Mouse (Mus musculus) heart, adult 18-20 months (tissue): ENCODE measurements at regions not wholly inside any gene's neighbourhood (a gene's known extent, or its start where the extent isn't known, plus 50 kb on each side); places are given as distances from the start of the nearest gene placed in this dataset.

Source experiments
- DNase-seq, 2 experiments: peaks; one replicate each; pipeline ENCODE4 v3.0.0; 2021 to 2022; ENCODE audit warnings: mixed read lengths in 1 of 2

DNA sequence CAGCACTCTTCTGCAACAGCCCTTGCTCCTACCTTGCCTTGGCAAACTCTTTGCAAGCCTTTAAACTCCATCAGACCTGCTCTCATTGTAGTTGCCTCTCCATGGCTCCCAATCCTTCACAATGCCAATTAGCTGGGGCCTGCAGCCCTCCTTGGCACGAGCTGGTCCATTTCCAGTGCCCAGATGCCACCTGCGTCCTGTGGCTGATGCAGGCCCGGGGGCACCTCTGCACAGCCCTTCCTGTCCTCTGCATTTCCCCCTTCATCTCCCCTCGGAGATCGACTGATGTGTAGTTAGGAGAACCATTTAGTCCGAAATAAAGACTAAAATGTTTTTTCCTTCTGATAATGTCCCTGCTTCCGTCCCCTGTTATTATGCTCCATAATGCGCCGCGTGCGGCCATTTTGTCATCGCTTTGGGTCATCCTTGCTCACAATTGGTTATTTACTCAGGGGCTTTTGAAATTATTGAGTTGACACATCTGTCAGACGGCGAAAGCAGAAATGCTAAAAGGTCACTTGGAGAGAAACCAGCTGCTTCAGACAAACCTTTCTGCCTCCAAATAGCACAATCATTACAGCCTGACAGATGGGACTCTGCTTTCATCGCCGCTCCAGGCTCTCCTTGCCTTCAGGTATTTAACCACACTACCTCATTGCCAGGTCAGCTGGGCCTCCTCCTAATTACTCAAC lies 250.0 kb upstream of the Fam92a start:
- DNase-seq, result no peak

GRCm38 (mm10) chr4:12418086-12418485 lies 246.3 kb upstream of the Fam92a start:
- peak; percentile 34 to 41 for DNase-seq

- no peak for DNase-seq
Observed at GRCm38 (mm10) chr4:12395344-12395743, 223.5 kb upstream of the Fam92a start.

DNA sequence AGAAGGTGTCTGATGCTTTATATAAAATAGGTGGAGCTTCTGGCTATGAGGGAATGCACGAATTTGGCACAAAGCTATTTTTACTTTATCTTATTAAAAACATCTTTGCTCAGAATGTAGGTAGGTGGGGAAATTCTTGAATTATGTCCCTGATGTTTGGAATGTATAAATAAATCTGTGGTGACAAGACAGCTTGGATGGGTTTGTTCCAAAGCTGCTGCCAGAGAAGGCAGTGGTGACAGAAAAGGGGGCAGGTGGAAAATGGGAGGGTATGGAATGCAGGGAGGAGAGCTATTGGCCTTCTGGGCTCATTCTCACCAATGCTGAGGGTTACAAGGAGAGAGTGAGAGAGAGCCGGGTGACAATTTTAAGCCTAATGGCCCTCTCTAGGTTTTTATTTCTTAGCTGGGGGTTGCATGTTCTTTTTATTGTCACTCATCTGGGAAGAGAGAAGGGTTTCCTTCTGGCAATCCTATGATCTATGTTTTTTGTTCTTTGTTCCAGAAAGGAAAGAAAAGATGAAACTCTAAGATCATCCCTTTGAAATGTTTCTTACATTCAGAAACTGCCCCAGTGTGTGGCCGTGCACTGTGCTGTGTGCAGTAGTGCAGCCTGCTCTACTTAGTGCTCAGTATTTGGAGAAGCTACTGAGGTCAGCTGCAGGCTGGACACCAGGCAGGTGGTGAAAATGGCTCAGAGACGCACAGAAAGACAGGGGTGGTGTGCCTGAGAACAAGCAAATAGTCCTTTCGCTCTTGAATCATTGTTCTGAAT lies 205.2 kb upstream of the Fam92a start:
- no peak for DNase-seq

DNA sequence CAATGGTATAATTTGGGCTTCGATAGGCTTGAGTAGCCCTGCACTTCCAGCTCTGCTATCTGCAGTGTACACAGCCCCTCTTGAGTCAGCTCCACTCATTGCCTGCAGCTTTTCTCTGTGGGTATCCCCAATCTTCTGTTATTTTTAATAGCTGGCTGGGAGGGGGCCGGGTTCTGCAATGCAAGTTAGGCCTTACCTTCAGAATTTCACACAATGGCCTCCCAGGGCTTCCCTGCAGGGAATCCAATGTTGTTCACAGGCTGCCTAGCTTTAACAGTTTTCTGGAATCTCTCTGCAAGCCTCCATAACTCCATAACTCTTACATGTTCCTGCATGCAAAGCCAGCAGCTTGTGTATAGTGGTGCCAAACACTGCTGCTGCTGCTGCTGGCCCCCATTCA lies 197.7 kb upstream of the Fam92a start:
- no peak for DNase-seq

GRCm38 (mm10) chr4:12356992-12357634 lies 185.3 kb upstream of the Fam92a start:
- no peak for DNase-seq

- no peak for DNase-seq
Observed at GRCm38 (mm10) chr4:12353337-12353856, 181.6 kb upstream of the Fam92a start.

GRCm38 (mm10) chr4:12339236-12339635 lies 167.4 kb upstream of the Fam92a start:
- DNase-seq, result no peak

DNA sequence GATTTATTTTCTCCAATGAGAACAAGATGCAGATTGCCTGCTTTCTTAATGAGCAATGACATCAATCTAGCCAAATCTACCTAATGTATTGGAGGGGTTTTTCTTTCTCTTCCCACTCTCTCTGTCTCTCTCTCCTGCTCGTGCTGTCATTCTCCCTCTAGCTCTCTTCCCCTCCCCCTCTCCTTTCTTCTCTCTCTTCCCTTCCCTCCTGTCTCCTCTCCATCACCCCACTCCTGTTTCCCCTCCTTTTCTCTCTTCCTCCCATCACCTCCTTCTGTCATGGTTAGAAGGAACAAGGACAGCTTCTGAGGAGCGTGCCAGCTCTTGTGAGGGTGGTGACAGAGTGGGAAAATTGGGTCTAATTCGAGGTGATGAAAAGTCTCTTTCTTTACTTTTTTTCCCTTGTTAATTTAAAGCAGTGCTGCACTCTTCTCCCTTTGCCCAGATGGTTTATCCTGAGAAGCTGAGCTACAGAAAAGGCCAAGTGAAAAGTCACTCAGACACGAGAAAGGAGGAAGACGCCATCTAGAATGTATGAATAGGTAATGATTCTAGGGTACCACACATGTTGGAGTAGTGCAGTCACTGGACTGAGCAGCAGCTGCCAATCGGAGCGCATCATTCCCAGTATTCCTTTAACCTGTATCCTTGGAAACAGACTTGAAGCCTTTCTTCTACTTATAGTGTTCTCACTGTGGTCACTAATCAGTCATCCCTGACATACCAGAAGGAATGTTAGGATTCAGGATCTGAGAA lies 163.2 kb upstream of the Fam92a start:
- DNase-seq, result no peak

DNA sequence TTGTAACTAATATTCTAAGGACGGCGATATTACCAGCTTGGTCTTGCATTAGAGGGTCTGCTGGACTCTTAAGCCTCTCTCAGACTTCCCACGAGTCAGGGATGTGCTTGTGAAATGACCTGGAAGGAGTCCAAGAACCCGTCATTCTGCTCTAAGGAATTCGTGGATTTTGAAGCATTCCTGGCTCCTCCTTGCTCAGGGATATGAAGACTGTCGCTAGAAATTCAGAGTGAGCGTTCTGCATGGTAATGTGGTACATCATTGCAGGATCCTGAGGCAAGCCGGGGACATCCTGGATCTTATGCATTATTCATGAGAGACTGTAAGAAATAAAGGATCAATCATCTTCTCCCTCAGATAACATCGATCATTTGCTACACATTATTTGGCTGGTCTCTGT lies 162.6 kb upstream of the Fam92a start:
- peak in 1 of 2 experiments; percentile 5 for DNase-seq

DNA sequence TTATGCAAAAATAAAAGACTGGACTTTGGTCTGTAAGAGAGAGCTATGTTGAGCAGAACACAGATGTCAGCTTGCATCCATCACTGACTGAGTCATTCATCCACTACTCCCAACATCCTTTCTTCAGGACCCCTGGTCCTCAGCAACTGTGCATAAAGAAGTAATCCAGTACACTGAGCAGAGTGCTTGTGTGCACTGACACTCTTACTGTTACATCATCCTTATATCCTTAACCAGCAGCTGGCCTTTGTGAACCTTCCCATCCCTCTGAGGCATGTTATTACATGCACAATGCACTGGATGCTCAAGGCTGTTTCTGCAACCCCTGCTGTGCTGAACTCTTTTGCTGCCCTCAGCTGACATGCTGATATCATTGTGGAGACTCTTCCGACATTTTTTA lies 144.2 kb upstream of the Fam92a start:
- no peak for DNase-seq

DNA sequence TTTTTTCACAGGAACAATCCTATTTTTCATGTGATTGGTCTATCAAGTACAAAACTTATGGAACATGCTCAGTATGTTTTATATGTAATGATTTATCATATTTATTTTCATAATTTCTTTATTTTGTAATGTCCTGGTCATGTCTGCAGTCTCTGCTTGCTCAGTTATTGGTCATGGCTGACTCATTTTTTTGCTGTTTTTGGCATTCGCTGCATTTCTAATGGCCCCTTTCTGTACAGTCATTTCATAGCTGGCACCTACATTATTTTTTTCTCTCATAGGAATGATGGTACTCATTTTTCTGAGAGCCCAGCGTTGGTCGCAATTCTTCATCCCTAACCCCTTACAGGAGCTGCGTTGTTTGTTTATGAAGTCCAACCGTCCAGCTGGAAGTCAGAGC lies 136.5 kb upstream of the Fam92a start:
- DNase-seq, result no peak

DNA sequence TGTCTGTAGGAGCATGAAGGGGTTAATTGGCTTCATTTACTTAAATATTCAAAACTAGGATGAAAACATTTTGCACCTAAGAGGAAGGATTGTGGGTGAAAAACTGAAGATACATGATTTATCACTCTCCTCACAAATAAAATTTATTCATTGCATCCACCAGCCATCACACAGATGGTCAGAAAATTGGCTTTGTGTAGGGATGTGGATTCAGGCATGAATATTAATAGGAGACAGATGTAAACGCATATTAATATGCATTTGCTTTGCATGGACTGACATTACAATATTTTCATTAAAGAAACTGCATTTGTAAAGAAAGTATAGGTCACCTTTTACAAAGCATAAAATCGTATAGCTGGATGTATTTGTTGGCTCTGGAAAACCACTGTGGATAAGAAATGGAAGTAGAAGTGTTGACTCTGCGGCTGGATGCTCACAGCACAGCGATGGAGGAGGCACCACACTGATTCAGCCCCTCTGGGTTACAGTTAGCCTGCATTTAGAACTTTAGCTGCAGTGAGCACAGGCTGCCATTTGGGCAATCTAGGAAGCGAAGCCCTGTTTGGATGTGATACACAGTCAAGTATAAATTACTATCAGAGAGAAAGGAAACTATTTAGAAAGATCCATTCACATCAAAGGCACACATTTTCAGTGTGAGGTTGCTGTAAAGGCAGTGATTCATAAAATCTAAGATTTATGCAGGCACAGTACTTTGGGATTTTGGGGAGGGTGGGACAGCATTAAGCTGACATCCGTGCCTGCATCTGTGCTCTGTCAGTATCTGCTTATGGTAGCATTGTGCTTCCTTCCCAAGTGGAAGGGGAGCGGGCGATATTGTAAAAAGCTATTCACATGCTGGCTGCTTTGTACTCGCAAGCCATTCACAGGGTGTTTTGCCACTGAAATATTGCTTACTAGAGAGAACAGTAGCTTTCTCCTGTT lies 135.1 kb upstream of the Fam92a start:
- DNase-seq, result no peak

GRCm38 (mm10) chr4:12287079-12287686 lies 115.4 kb upstream of the Fam92a start:
- DNase-seq, result no peak

DNA sequence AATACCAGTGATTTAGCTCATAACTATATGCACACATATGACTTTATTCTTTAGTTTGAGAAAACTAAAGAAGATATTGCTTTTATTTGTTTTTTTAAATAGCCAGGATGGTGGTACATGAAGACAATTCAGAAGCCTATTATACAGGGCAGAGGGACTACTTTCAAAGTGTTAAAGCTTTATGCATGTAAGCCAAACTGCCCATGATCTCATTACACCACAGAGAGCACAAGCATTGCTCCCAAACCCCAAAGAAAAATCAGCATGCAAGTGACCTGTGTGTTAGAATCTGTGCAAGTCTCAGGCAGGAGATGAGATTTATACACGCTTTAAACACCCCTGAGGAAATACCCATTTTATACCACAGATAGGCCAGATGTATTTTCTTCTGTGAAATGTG lies 114.6 kb upstream of the Fam92a start:
- no peak for DNase-seq

DNA sequence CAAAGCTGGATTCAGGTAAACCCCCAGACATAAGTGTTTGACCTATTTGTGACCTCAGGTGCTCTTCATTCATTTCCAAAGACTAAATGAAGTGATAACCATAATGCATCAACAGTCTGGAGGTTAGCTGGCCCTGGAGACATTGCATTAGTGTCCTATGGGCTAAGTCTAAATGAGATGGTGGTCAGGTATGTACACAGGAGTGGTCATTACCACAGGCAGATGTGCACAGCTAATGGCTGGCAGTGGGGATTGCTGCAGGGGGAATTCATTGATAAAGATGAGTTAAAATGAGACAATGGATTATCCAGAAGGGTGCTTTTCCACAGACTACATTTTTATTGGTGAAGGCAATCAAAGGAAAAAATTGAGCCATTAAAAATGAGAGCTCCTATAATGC lies 114.2 kb upstream of the Fam92a start:
- DNase-seq, result no peak

DNA sequence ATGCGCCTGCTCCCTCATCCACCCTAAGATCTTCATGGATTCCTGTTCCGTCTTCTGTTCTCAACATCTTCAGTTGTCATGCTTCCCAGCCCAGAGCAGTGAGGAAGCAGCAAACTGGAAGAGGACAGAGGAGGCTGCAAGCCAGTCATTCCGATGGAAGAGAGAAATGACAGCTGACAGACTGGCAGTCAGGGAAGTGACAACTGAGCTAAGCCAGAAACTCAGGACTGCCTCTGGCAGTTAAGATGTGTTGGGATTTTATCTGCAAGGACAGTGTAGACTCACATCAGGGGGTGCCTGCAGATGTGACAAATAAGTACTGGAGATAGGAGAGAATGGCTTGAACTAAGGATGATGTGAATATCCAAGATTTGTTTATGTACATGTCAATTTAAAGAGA lies 106.1 kb upstream of the Fam92a start:
- peak; percentile 19 to 43 for DNase-seq

- DNase-seq, result no peak
Observed at GRCm38 (mm10) chr4:12273369-12273768, 101.6 kb upstream of the Fam92a start.

DNA sequence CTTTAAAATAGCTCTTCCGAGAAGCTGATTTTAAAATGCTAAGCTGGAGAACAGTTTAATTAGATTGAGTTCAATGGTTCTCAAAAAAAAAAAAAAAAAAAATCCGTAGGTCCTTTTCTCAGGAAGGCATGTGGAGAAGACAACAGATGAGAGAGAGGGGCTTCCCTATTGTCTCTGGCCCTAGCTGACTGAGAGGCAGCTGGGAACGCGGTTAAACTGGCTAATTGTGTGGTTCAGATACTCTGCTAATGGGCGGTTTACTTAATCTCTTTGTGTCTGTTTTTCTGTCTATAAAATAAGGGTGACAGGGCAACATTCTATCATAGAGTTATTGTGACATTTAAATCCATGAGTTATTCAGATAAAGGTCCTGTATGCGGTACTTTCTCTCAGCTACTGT lies 101.1 kb upstream of the Fam92a start:
- DNase-seq, result no peak

- DNase-seq, result no peak
Observed at GRCm38 (mm10) chr4:12272378-12272777, 100.6 kb upstream of the Fam92a start.

DNA sequence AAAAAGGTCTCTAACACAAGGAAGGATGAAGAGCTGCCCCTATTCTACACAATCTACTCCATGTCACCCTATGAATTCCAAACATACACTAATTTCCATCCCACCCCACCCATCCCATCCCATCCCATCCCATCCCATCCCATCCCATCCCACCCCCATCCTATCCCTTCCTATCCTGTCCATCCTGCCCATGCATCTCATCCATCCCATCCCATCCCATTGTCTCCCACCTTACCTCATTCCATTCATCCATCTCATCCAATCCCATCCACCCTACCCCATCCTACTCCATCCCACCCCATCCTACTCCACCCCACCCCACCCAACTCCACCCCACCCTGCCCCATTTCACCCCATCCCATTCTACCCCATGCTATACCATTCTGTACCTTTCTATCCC lies 91.9 kb upstream of the Fam92a start:
- DNase-seq, result no peak
